Mouse (Mus musculus): ENCODE data around the gene Il4i1. TPM values are rescaled to one million over a fixed set of nuclear protein-coding genes. Genes with fewer than 3 reads are reported as not detected.
"Not testable (repeated sequence)": the region's sequence is repeated elsewhere in the genome, so short reads cannot be mapped to it uniquely, and the experiment has no call there.

Il4i1 gene
- polyA plus RNA-seq, 1 experiment from 2014 or later: 2.0 TPM

- Histone ChIP-seq H3K4me3 (ENCODE audit: low read depth, low read length) (peak overlapping the region; percentile 97), H3K9ac (ENCODE audit: low read length) (0 out of 2 replicates have a peak overlapping the region, but pooled peaks have one; percentile 6), H3K4me2 (ENCODE audit: low read length) (peak overlapping the region; percentile 79), H3K27ac (ENCODE audit: low read depth) (no peak overlapping the region), H3K9me3 (ENCODE audit: control insufficient read depth, low read length) (no peaks in the 10 kb centered on the region), H3K27me3 (replicated peaks; ENCODE audit: control insufficient read depth, insufficient read depth, low read length) (no peaks in the 10 kb centered on the region), H3K36me3 (ENCODE audit: control insufficient read depth, insufficient read depth, low read length) (peaks cover 47% of the 10 kb centered on the region), H3K4me1 (replicated peaks; ENCODE audit: control insufficient read depth, insufficient read depth, low read length) (peaks cover 41% of the 10 kb centered on the region)
- no peak for DNase-seq (ENCODE audit: low spot score)
- 58% methylated on average over 19 of the region's 19 CpGs for WGBS
- no peak for ATAC-seq (replicated peaks; ENCODE audit: low FRiP score, low TSS enrichment, low read depth)
Observed at GRCm38 (mm10) chr7:44867010-44867702, 51.0 kb downstream of the Il4i1 start.

- WGBS: 41% methylated on average over 9 of the region's 9 CpGs
- H3K4me2 ChIP-seq (ENCODE audit: low read length): peak overlapping the region; percentile 79
- no peaks in the 10 kb centered on the region for H3K9me3 ChIP-seq (ENCODE audit: control insufficient read depth, low read length)
- no peaks in the 10 kb centered on the region for H3K27me3 ChIP-seq (replicated peaks; ENCODE audit: control insufficient read depth, insufficient read depth, low read length)
- H3K4me1 ChIP-seq (replicated peaks; ENCODE audit: control insufficient read depth, insufficient read depth, low read length): peaks cover 41% of the 10 kb centered on the region
- peak overlapping the region; percentile 97 for H3K4me3 ChIP-seq (ENCODE audit: low read depth, low read length)
- peak overlapping the region; percentile 97 for H3K9ac ChIP-seq (ENCODE audit: low read length)
- DNase-seq (ENCODE audit: low spot score) (no peak), ATAC-seq (replicated peaks; ENCODE audit: low FRiP score, low TSS enrichment, low read depth) (no peak)
- H3K27ac ChIP-seq (ENCODE audit: low read depth): no peak overlapping the region
- H3K36me3 ChIP-seq (ENCODE audit: control insufficient read depth, insufficient read depth, low read length): peaks cover 41% of the 10 kb centered on the region
Observed at GRCm38 (mm10) chr7:44867802-44868201, 51.6 kb downstream of the Il4i1 start.

- Histone ChIP-seq H3K4me1 (replicated peaks; ENCODE audit: control insufficient read depth, insufficient read depth, low read length) (peaks cover 41% of the 10 kb centered on the region), H3K36me3 (ENCODE audit: control insufficient read depth, insufficient read depth, low read length) (peaks cover 34% of the 10 kb centered on the region), H3K4me3 (ENCODE audit: low read depth, low read length) (peak overlapping the region; percentile 97), H3K4me2 (ENCODE audit: low read length) (peak overlapping the region; percentile 79), H3K9ac (ENCODE audit: low read length) (peak overlapping the region; percentile 97), H3K9me3 (ENCODE audit: control insufficient read depth, low read length) (no peaks in the 10 kb centered on the region), H3K27ac (ENCODE audit: low read depth) (peak overlapping the region; percentile 99; the same call in 1 of the 2 replicates), H3K27me3 (replicated peaks; ENCODE audit: control insufficient read depth, insufficient read depth, low read length) (no peaks in the 10 kb centered on the region)
- ATAC-seq (replicated peaks; ENCODE audit: low FRiP score, low TSS enrichment, low read depth) (no peak), DNase-seq (ENCODE audit: low spot score) (no peak)
- 5% methylated on average over 16 of the region's 16 CpGs for WGBS
Observed at GRCm38 (mm10) chr7:44868465-44868864, 52.3 kb downstream of the Il4i1 start.

GRCm38 (mm10) chr7:44868919-44869696 lies 52.9 kb downstream of the Il4i1 start:
- 1% methylated on average over 99 of the region's 108 CpGs for WGBS
- H3K4me1 ChIP-seq (replicated peaks; ENCODE audit: control insufficient read depth, insufficient read depth, low read length): peaks cover 41% of the 10 kb centered on the region
- H3K4me2 ChIP-seq (ENCODE audit: low read length): peak overlapping the region; percentile 79
- H3K36me3 ChIP-seq (ENCODE audit: control insufficient read depth, insufficient read depth, low read length): peaks cover 28% of the 10 kb centered on the region
- no peaks in the 10 kb centered on the region for H3K27me3 ChIP-seq (replicated peaks; ENCODE audit: control insufficient read depth, insufficient read depth, low read length)
- H3K9ac ChIP-seq (ENCODE audit: low read length): peak overlapping the region; percentile 97
- DNase-seq (ENCODE audit: low spot score): peak; percentile 87
- peak; percentile 59 for ATAC-seq (replicated peaks; ENCODE audit: low FRiP score, low TSS enrichment, low read depth)
- no peaks in the 10 kb centered on the region for H3K9me3 ChIP-seq (ENCODE audit: control insufficient read depth, low read length)
- H3K27ac ChIP-seq (ENCODE audit: low read depth): peak overlapping the region; percentile 99
- H3K4me3 ChIP-seq (ENCODE audit: low read depth, low read length): peak overlapping the region; percentile 97

GRCm38 (mm10) chr7:44869697-44870528 lies 53.7 kb downstream of the Il4i1 start, which contains the start of gene Ptov1:
Ptov1 (minus strand) TSS chr7:44869788.
- ATAC-seq (replicated peaks; ENCODE audit: low FRiP score, low TSS enrichment, low read depth) (peak; percentile 89), DNase-seq (ENCODE audit: low spot score) (peak; percentile 96)
- Histone ChIP-seq H3K27ac (ENCODE audit: low read depth) (peak within 1 kb of the TSS; percentile 99), H3K4me1 (replicated peaks; ENCODE audit: control insufficient read depth, insufficient read depth, low read length) (peaks cover 40% of the 10 kb centered on the region), H3K9me3 (ENCODE audit: control insufficient read depth, low read length) (no peaks in the 10 kb centered on the region), H3K27me3 (replicated peaks; ENCODE audit: control insufficient read depth, insufficient read depth, low read length) (no peaks in the 10 kb centered on the region), H3K9ac (ENCODE audit: low read length) (peak within 1 kb of the TSS; percentile 97), H3K4me3 (ENCODE audit: low read depth, low read length) (peak within 1 kb of the TSS; percentile 97), H3K4me2 (ENCODE audit: low read length) (peak within 1 kb of the TSS; percentile 79), H3K36me3 (ENCODE audit: control insufficient read depth, insufficient read depth, low read length) (peaks cover 20% of the 10 kb centered on the region)
- 4% methylated on average over 29 of the region's 29 CpGs for WGBS

- H3K27me3 ChIP-seq (replicated peaks; ENCODE audit: control insufficient read depth, insufficient read depth, low read length): no peaks in the 10 kb centered on the region
- H3K9me3 ChIP-seq (ENCODE audit: control insufficient read depth, low read length): no peaks in the 10 kb centered on the region
- peak overlapping the region; percentile 99; the same call in 1 of the 2 replicates for H3K27ac ChIP-seq (ENCODE audit: low read depth)
- H3K9ac ChIP-seq (ENCODE audit: low read length): peak overlapping the region; percentile 97
- WGBS: 75% methylated on average over 6 of the region's 6 CpGs
- H3K4me1 ChIP-seq (replicated peaks; ENCODE audit: control insufficient read depth, insufficient read depth, low read length): peaks cover 33% of the 10 kb centered on the region
- ATAC-seq (replicated peaks; ENCODE audit: low FRiP score, low TSS enrichment, low read depth) (no peak), DNase-seq (ENCODE audit: low spot score) (no peak)
- peaks cover 13% of the 10 kb centered on the region for H3K36me3 ChIP-seq (ENCODE audit: control insufficient read depth, insufficient read depth, low read length)
- H3K4me2 ChIP-seq (ENCODE audit: low read length): peak overlapping the region; percentile 79
- peak overlapping the region; percentile 97 for H3K4me3 ChIP-seq (ENCODE audit: low read depth, low read length)
Observed at GRCm38 (mm10) chr7:44870614-44871013, 54.4 kb downstream of the Il4i1 start.

- no peak overlapping the region for H3K4me3 ChIP-seq (ENCODE audit: low read depth, low read length)
- WGBS: 90% methylated on average over 1 of the region's 1 CpGs
- DNase-seq (ENCODE audit: low spot score): no peak
- H3K9ac ChIP-seq (ENCODE audit: low read length): no peak overlapping the region
- no peak overlapping the region for H3K27ac ChIP-seq (ENCODE audit: low read depth)
- no peaks in the 10 kb centered on the region for H3K9me3 ChIP-seq (ENCODE audit: control insufficient read depth, low read length)
- ATAC-seq (replicated peaks; ENCODE audit: low FRiP score, low TSS enrichment, low read depth): no peak
- H3K4me2 ChIP-seq (ENCODE audit: low read length): no peak overlapping the region
- no peaks in the 10 kb centered on the region for H3K27me3 ChIP-seq (replicated peaks; ENCODE audit: control insufficient read depth, insufficient read depth, low read length)
- peaks cover 27% of the 10 kb centered on the region for H3K4me1 ChIP-seq (replicated peaks; ENCODE audit: control insufficient read depth, insufficient read depth, low read length)
- H3K36me3 ChIP-seq (ENCODE audit: control insufficient read depth, insufficient read depth, low read length): peaks cover 11% of the 10 kb centered on the region; the same call in 1 of the 2 replicates
Observed at GRCm38 (mm10) chr7:44871181-44871580, 55.0 kb downstream of the Il4i1 start.

GRCm38 (mm10) chr7:44871774-44872173 lies 55.6 kb downstream of the Il4i1 start:
- not testable (repeated sequence) for H3K9ac ChIP-seq (ENCODE audit: low read length); H3K9me3 ChIP-seq (ENCODE audit: control insufficient read depth, low read length); ATAC-seq (replicated peaks; ENCODE audit: low FRiP score, low TSS enrichment, low read depth); H3K4me3 ChIP-seq (ENCODE audit: low read depth, low read length); H3K27me3 ChIP-seq (replicated peaks; ENCODE audit: control insufficient read depth, insufficient read depth, low read length); H3K4me2 ChIP-seq (ENCODE audit: low read length); H3K27ac ChIP-seq (ENCODE audit: low read depth); DNase-seq (ENCODE audit: low spot score)
- 90% methylated on average over 2 of the region's 2 CpGs for WGBS
- peaks cover 21% of the 10 kb centered on the region for H3K4me1 ChIP-seq (replicated peaks; ENCODE audit: control insufficient read depth, insufficient read depth, low read length)
- peaks cover 11% of the 10 kb centered on the region; the same call in 1 of the 2 replicates for H3K36me3 ChIP-seq (ENCODE audit: control insufficient read depth, insufficient read depth, low read length)

Measured in intestine, embryonic 14.5 days (tissue).